In genomic region chr1:74236590-74237317, GRCm38 (mm10) we compare ENCODE assay signal across 1 mouse cellular context.
A peak's percentile ranks its signal among the peaks of the same experiment; 100 is the strongest.
TF ChIP-seq lines count a peak whose summit lies in the region.

No protein-coding gene starts in this region.

TF ChIP-seq in CH12.LX, 34 proteins besides CTCF, POLR2A, EP300 and RAD21 (continued from another document):
- peak; percentile 75; the same call in 1 of the 2 replicates for TF ChIP-seq ELF1 (IDR thresholded peaks at IDR 0.05; ENCODE audit: low read depth, low read length)
- no peak for TF ChIP-seq IRF4 (IDR thresholded peaks at IDR 0.05; ENCODE audit: low read depth, low read length)
- no peak for TF ChIP-seq E2F4 (IDR thresholded peaks at IDR 0.05; ENCODE audit: insufficient replicate concordance, low read depth, low read length)
- TF ChIP-seq NRF1 (IDR thresholded peaks at IDR 0.05; ENCODE audit: low read depth, low read length), result no peak
- no peak for TF ChIP-seq TBP (conservative IDR thresholded peaks at IDR 0.05; ENCODE audit: low read depth, low read length)
- no peak for TF ChIP-seq PAX5 (IDR thresholded peaks at IDR 0.05; ENCODE audit: low read length)
- no peak for TF ChIP-seq ZC3H11A (IDR thresholded peaks at IDR 0.05; ENCODE audit: low read depth, low read length)
- no peak for TF ChIP-seq MAZ (IDR thresholded peaks at IDR 0.05; ENCODE audit: low read depth, low read length)
- TF ChIP-seq ZKSCAN1 (IDR thresholded peaks at IDR 0.05; ENCODE audit: borderline replicate concordance, low read depth, low read length), result no peak
- TF ChIP-seq NELFE (IDR thresholded peaks at IDR 0.05; ENCODE audit: low read depth, low read length), result no peak
- TF ChIP-seq MEF2A (IDR thresholded peaks at IDR 0.05; ENCODE audit: borderline replicate concordance, low read depth, low read length), result peak; percentile 30; the same call in 1 of the 2 replicates
- no peak for TF ChIP-seq USF1 (IDR thresholded peaks at IDR 0.05; ENCODE audit: low read depth, low read length)
- peak; percentile 84 for TF ChIP-seq SIN3A (IDR thresholded peaks at IDR 0.05; ENCODE audit: low read length)
- TF ChIP-seq ZNF384 (IDR thresholded peaks at IDR 0.05; ENCODE audit: low read depth, low read length), result no peak
- TF ChIP-seq CHD2 (IDR thresholded peaks at IDR 0.05; ENCODE audit: low read length), result peak; percentile 35; the same call in 1 of the 2 replicates
- peak; percentile 51; the same call in 1 of the 2 replicates for TF ChIP-seq MAX (IDR thresholded peaks at IDR 0.05; ENCODE audit: low read length)
- TF ChIP-seq KAT2A (IDR thresholded peaks at IDR 0.05; ENCODE audit: insufficient replicate concordance, low read length), result 0 out of 2 replicates have a peak, but pooled peaks have one; percentile 23
- TF ChIP-seq JUN (IDR thresholded peaks at IDR 0.05; ENCODE audit: insufficient read depth, low read depth, low read length), result no peak
- no peak for TF ChIP-seq MAFK (IDR thresholded peaks at IDR 0.05; ENCODE audit: insufficient replicate concordance, low read length)
- no peak for TF ChIP-seq USF2 (conservative IDR thresholded peaks at IDR 0.05; ENCODE audit: low read depth, low read length)
